Mouse (Mus musculus): ENCODE measurements around the gene Itpripl2. TPM values are rescaled to one million over a fixed set of nuclear protein-coding genes. Genes with fewer than 3 reads are reported as not detected.

Gene Itpripl2
- polyA plus RNA-seq, 1 experiment from 2014 or later = 9.8 TPM

- Histone ChIP-seq H3K27ac (no peak overlapping the region), H3K9me3 (no peaks in the 10 kb centered on the region), H3K27me3 (0 out of 2 replicates have a peak, but pooled peaks cover 3% of the 10 kb centered on the region), H3K9ac (no peak overlapping the region), H3K4me3 (no peak overlapping the region), H3K4me1 (peaks cover 4% of the 10 kb centered on the region; the same call in 1 of the 2 replicates), H3K4me2 (no peak overlapping the region), H3K36me3 (no peaks in the 10 kb centered on the region)
- WGBS = 47% methylated on average over 4 of the region's 4 CpGs
- no peak for ATAC-seq (ENCODE audit: insufficient number of reproducible peaks, low FRiP score, low TSS enrichment, low read depth)
Measured at GRCm38 (mm10) chr7:118453722-118454121, 38.1 kb downstream of the Itpripl2 start.

- Histone ChIP-seq H3K36me3 (no peaks in the 10 kb centered on the region), H3K27ac (no peak overlapping the region), H3K4me1 (peaks cover 12% of the 10 kb centered on the region), H3K9ac (no peak overlapping the region), H3K9me3 (no peaks in the 10 kb centered on the region), H3K4me3 (no peak overlapping the region), H3K27me3 (peaks cover 8% of the 10 kb centered on the region), H3K4me2 (no peak overlapping the region)
- 45% methylated on average over 2 of the region's 2 CpGs for WGBS
- ATAC-seq (ENCODE audit: insufficient number of reproducible peaks, low FRiP score, low TSS enrichment, low read depth) = no peak
Measured at GRCm38 (mm10) chr7:118452940-118453339, 38.8 kb downstream of the Itpripl2 start.

- peak within 1 kb of the TSS; percentile 45 for H3K9ac ChIP-seq
- under 1% methylated on average over 47 of the region's 58 CpGs for WGBS
Measured at GRCm38 (mm10) chr7:118448134-118448967, 43.4 kb downstream of the Itpripl2 start, which contains the start of gene Syt17. TSS of gene Syt17 (minus strand) at chr7:118448222.

GRCm38 (mm10) chr7:118447291-118448133 is 44.3 kb downstream of the Itpripl2 start:
- H3K36me3 ChIP-seq = no peaks in the 10 kb centered on the region
- H3K4me2 ChIP-seq = peak overlapping the region; percentile 98
- H3K4me3 ChIP-seq = peak overlapping the region; percentile 61
- no peak for ATAC-seq (ENCODE audit: insufficient number of reproducible peaks, low FRiP score, low TSS enrichment, low read depth)
- peaks cover 32% of the 10 kb centered on the region for H3K27me3 ChIP-seq
- under 1% methylated on average over 65 of the region's 65 CpGs for WGBS
- peak overlapping the region; percentile 45 for H3K9ac ChIP-seq
- H3K9me3 ChIP-seq = no peaks in the 10 kb centered on the region
- H3K4me1 ChIP-seq = peaks cover 29% of the 10 kb centered on the region
- H3K27ac ChIP-seq = no peak overlapping the region

More at GRCm38 (mm10) chr7:118448134-118448967, 43.4 kb downstream of the Itpripl2 start, which contains the start of gene Syt17:
- peaks cover 24% of the 10 kb centered on the region for H3K4me1 ChIP-seq
- ATAC-seq (ENCODE audit: insufficient number of reproducible peaks, low FRiP score, low TSS enrichment, low read depth) = peak; percentile 50; the same call in 1 of the 2 replicates
- no peaks in the 10 kb centered on the region for H3K9me3 ChIP-seq
- peak within 1 kb of the TSS; percentile 98 for H3K4me2 ChIP-seq
- H3K4me3 ChIP-seq = peak within 1 kb of the TSS; percentile 61
- peaks cover 32% of the 10 kb centered on the region for H3K27me3 ChIP-seq
- H3K36me3 ChIP-seq = no peaks in the 10 kb centered on the region
- no peak within 1 kb of the TSS for H3K27ac ChIP-seq

- no peak overlapping the region for H3K4me2 ChIP-seq
- peaks cover 32% of the 10 kb centered on the region for H3K27me3 ChIP-seq
Measured at GRCm38 (mm10) chr7:118443895-118444485, 47.8 kb downstream of the Itpripl2 start.

GRCm38 (mm10) chr7:118443371-118443770 is 48.4 kb downstream of the Itpripl2 start:
- Histone ChIP-seq H3K36me3 (no peaks in the 10 kb centered on the region), H3K27me3 (peaks cover 29% of the 10 kb centered on the region), H3K27ac (no peak overlapping the region), H3K9me3 (no peaks in the 10 kb centered on the region), H3K4me3 (no peak overlapping the region), H3K4me1 (peaks cover 22% of the 10 kb centered on the region), H3K4me2 (no peak overlapping the region), H3K9ac (no peak overlapping the region)
- ATAC-seq (ENCODE audit: insufficient number of reproducible peaks, low FRiP score, low TSS enrichment, low read depth) = no peak
- 4% methylated on average over 9 of the region's 9 CpGs for WGBS

More at GRCm38 (mm10) chr7:118443895-118444485, 47.8 kb downstream of the Itpripl2 start:
- Histone ChIP-seq H3K9ac (no peak overlapping the region), H3K4me3 (no peak overlapping the region), H3K36me3 (no peaks in the 10 kb centered on the region), H3K4me1 (peaks cover 27% of the 10 kb centered on the region), H3K27ac (no peak overlapping the region), H3K9me3 (no peaks in the 10 kb centered on the region)
- ATAC-seq (ENCODE audit: insufficient number of reproducible peaks, low FRiP score, low TSS enrichment, low read depth) = no peak
- 35% methylated on average over 7 of the region's 7 CpGs for WGBS

GRCm38 (mm10) chr7:118441535-118441934 is 50.2 kb downstream of the Itpripl2 start:
- Histone ChIP-seq H3K27ac (0 out of 2 replicates have a peak overlapping the region, but pooled peaks have one; percentile 38), H3K27me3 (peaks cover 14% of the 10 kb centered on the region; the same call in 1 of the 2 replicates), H3K36me3 (no peaks in the 10 kb centered on the region), H3K9ac (no peak overlapping the region), H3K4me2 (no peak overlapping the region), H3K4me3 (no peak overlapping the region), H3K9me3 (no peaks in the 10 kb centered on the region), H3K4me1 (peaks cover 9% of the 10 kb centered on the region; the same call in 1 of the 2 replicates)
- 64% methylated on average over 6 of the region's 6 CpGs for WGBS
- no peak for ATAC-seq (ENCODE audit: insufficient number of reproducible peaks, low FRiP score, low TSS enrichment, low read depth)

GRCm38 (mm10) chr7:118437101-118437802 is 54.5 kb downstream of the Itpripl2 start:
- H3K36me3 ChIP-seq = no peaks in the 10 kb centered on the region
- no peaks in the 10 kb centered on the region for H3K9me3 ChIP-seq
- no peaks in the 10 kb centered on the region for H3K27me3 ChIP-seq
- H3K9ac ChIP-seq = no peak overlapping the region
- no peak overlapping the region for H3K4me3 ChIP-seq
- ATAC-seq (ENCODE audit: insufficient number of reproducible peaks, low FRiP score, low TSS enrichment, low read depth) = no peak
- no peaks in the 10 kb centered on the region for H3K4me1 ChIP-seq
- no peak overlapping the region for H3K4me2 ChIP-seq
- 52% methylated on average over 7 of the region's 7 CpGs for WGBS
- no peak overlapping the region for H3K27ac ChIP-seq

Other genes starting within 250 kb of the Itpripl2 start
- gene Smg1, start 248.3 kb downstream of the Itpripl2 start, polyA plus RNA-seq (2015; fragmentation: Nextera tagmentation; extraction: Ambion mirVana) = 17.2 and 18.3 TPM in 2 replicates
- 1.2 and 1.6 TPM in 2 replicates for gene Syt17, start 43.8 kb downstream of the Itpripl2 start, polyA plus RNA-seq (2015; fragmentation: Nextera tagmentation; extraction: Ambion mirVana)
- gene Coq7, start 41.4 kb upstream of the Itpripl2 start, polyA plus RNA-seq (2015; fragmentation: Nextera tagmentation; extraction: Ambion mirVana) = 71.6 and 78.6 TPM in 2 replicates
- 3.4 and 3.8 TPM in 2 replicates for gene Tmc7, start 92.8 kb upstream of the Itpripl2 start, polyA plus RNA-seq (2015; fragmentation: Nextera tagmentation; extraction: Ambion mirVana)
- gene Tmc5, start 105.3 kb upstream of the Itpripl2 start, polyA plus RNA-seq (2015; fragmentation: Nextera tagmentation; extraction: Ambion mirVana) = 0.24 and 0.56 TPM in 2 replicates
- gene Gde1, start 213.8 kb upstream of the Itpripl2 start, polyA plus RNA-seq (2015; fragmentation: Nextera tagmentation; extraction: Ambion mirVana) = 78.2 and 80.9 TPM in 2 replicates
- 12.7 and 16.2 TPM in 2 replicates for gene Ccp110, start 220.6 kb upstream of the Itpripl2 start, polyA plus RNA-seq (2015; fragmentation: Nextera tagmentation; extraction: Ambion mirVana)
- gene Vps35l, start 248.3 kb upstream of the Itpripl2 start, polyA plus RNA-seq (2015; fragmentation: Nextera tagmentation; extraction: Ambion mirVana) = 65.3 and 66.3 TPM in 2 replicates

Data from limb, embryonic 15.5 days (tissue).